Mouse (Mus musculus) hindbrain, embryonic 11.5 days (tissue): ENCODE measurements around the gene 1700019A02Rik. TPM values are rescaled to one million over a fixed set of nuclear protein-coding genes. Genes with fewer than 3 reads are reported as not detected.

Experiments
- ATAC-seq: fragments of 200-750 bp; cut with Nextera tagmentation; 2 replicates; pipeline ENCODE4 v1.8.0; 2017; ENCODE audit warnings: mild to moderate bottlenecking, moderate TSS enrichment, moderate library complexity; ENCODE audit not compliant: low FRiP score
- DNase-seq: peaks from one replicate; pipeline ENCODE4 v3.0.0-alpha.2; 2015; ENCODE audit warnings: low spot score
- H3K27ac ChIP-seq: fragments of 300-500 bp; sonication (generic); 2 replicates; pipeline ENCODE4 v1.5.1; 2014; ENCODE audit warnings: mild to moderate bottlenecking, low read depth, low read length
- H3K27me3 ChIP-seq: fragments of 300-500 bp; sonication (generic); 2 replicates; pipeline ENCODE4 v1.6.1; 2014; ENCODE audit warnings: mild to moderate bottlenecking, low read length, moderate library complexity, mixed read lengths; ENCODE audit not compliant: control insufficient read depth, insufficient read depth
- H3K36me3 ChIP-seq: fragments of 300-500 bp; sonication (generic); 2 replicates; pipeline ENCODE4 v1.6.1; 2014; ENCODE audit warnings: mild to moderate bottlenecking, low read length, moderate library complexity, mixed read lengths; ENCODE audit not compliant: control insufficient read depth, insufficient read depth
- H3K4me1 ChIP-seq: fragments of 300-500 bp; sonication (generic); replicated peaks from 2 replicates; pipeline ENCODE4 v1.6.1; 2014; ENCODE audit warnings: low read length, mixed read lengths; ENCODE audit not compliant: control insufficient read depth, insufficient read depth
- H3K4me2 ChIP-seq: fragments of 300-500 bp; sonication (generic); replicated peaks from 2 replicates; pipeline ENCODE4 v1.6.1; 2014; ENCODE audit warnings: mild to moderate bottlenecking, low read depth, low read length
- H3K4me3 ChIP-seq: fragments of 300-500 bp; sonication (generic); 2 replicates; pipeline ENCODE4 v1.5.1; 2014; ENCODE audit warnings: low read depth, low read length
- H3K9ac ChIP-seq: fragments of 300-500 bp; sonication (generic); 2 replicates; pipeline ENCODE4 v1.6.1; 2014; ENCODE audit warnings: low read depth, low read length
- H3K9me3 ChIP-seq: fragments of 300-500 bp; sonication (generic); 2 replicates; pipeline ENCODE4 v1.6.1; 2016; ENCODE audit warnings: low read length; ENCODE audit not compliant: control insufficient read depth
- WGBS: fragments of 180-500 bp; shearing (Covaris S2); extraction: QIAGEN DNeasy Blood & Tissue Kit; methylation state at CpG from one replicate; pipeline ENCODE4 v1.1.7; 2014; 5-methylcytosine and 5-hydroxymethylcytosine counted together
- polyA plus RNA-seq: library from polyadenylated mRNA; unstranded; fragments of >200 nt; fragmentation: Nextera tagmentation; extraction: Ambion mirVana; gene quantifications from 2 replicates; pipeline ENCODE4 v1.2.1, GENCODE M21; 2014

The 1700019A02Rik gene
- not detected in 2 replicates for polyA plus RNA-seq

DNA sequence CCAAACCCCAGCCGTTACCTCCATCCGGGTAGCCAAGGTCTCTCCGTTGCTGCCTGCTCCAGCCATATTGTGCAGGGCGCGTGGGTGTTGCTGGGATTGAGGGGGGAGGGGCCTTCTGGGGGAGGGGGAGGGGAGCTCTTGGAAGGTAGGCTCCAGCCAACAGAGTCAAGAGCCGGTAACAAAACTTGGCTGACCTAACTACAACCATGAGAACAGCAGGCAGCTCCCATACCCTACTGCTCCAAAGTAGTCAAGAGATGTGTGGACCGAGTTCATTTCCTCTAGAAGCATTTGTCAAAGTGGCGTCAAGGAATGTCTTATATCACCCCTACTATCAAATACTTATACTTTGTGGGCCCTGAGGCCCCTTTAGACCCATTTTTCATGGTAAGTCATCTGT is at the start of gene 1700019A02Rik:
Gene 1700019A02Rik, minus strand, starts transcription at position 101 of the 400 bp plus-strand sequence.
- H3K9ac ChIP-seq = no peak within 1 kb of the TSS
- H3K4me1 ChIP-seq = no peaks in the 10 kb centered on the region
- no peaks in the 10 kb centered on the region for H3K27me3 ChIP-seq
- DNase-seq (no peak), ATAC-seq (no peak)
- H3K9me3 ChIP-seq = no peaks in the 10 kb centered on the region
- H3K4me3 ChIP-seq = no peak within 1 kb of the TSS
- WGBS = 94% methylated on average over 8 of the region's 8 CpGs
- no peak within 1 kb of the TSS for H3K27ac ChIP-seq
- no peaks in the 10 kb centered on the region for H3K36me3 ChIP-seq
- H3K4me2 ChIP-seq = no peak within 1 kb of the TSS

DNA sequence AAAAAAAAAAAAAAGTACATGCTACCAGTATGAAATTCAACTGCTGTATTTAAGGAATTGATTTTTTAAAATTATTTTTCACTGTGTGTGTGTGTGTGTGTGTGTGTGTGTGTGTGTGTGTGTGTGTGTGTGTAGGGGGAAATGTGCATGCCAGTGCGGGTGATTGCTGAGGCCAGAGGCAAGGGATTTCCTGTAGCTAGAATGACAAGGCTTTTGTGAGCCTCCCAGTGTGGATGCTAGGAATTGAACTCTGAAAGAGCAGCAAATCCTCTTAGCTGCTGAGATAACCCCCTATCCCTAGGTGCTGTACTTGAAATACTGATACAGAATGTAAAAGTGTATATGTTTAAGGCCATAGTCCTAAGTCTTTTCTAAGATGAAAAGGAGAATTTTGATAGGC is 38.6 kb upstream of the 1700019A02Rik start:
- Histone ChIP-seq H3K27ac (no peak overlapping the region), H3K27me3 (no peaks in the 10 kb centered on the region), H3K9ac (no peak overlapping the region), H3K9me3 (no peaks in the 10 kb centered on the region), H3K36me3 (no peaks in the 10 kb centered on the region), H3K4me1 (no peaks in the 10 kb centered on the region), H3K4me2 (no peak overlapping the region), H3K4me3 (no peak overlapping the region)
- 57% methylated on average over 1 of the region's 1 CpGs for WGBS
- no peak for DNase-seq
- no peak for ATAC-seq

DNA sequence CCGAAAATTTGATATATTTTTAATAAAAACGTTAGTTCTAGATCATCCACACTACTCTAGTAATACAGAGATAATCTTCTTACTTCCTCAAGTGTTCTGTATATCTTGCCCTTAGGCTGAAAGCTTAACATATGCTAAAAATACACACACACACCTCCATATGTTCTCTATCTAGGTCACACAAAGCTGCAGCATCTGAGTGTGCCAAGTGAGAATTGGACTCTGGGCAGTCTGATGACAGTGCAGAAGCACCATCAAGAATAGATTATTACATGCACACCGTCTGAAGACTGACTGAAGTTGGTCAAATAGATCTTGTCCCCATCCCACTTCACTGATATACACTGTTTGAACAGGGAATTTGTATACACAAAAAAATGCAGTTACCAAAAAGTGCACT is 38.2 kb upstream of the 1700019A02Rik start:
- Histone ChIP-seq H3K4me1 (no peaks in the 10 kb centered on the region), H3K36me3 (no peaks in the 10 kb centered on the region), H3K9ac (no peak overlapping the region), H3K4me2 (no peak overlapping the region), H3K4me3 (no peak overlapping the region), H3K27me3 (no peaks in the 10 kb centered on the region), H3K27ac (no peak overlapping the region), H3K9me3 (no peaks in the 10 kb centered on the region)
- DNase-seq = no peak
- 93% methylated on average over 3 of the region's 3 CpGs for WGBS
- ATAC-seq = no peak

DNA sequence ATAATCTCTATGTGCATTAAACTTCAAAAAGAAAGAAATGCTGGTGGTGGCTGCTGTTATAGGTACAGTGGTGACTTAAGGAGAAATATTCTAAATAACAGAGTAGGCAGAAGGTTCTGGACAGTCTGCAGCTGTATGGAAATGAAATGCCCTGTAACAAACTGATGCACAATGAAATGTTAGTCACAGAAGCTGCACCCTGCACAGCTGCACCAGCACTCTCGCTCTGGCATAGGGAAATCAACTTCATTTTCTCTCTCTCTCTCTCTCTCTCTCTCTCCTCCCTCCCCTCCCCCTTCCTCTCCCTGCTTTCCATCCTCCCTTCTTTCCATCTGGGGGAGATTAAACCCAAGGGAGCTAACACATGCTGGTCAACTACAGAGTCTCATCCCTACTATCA is 37.3 kb upstream of the 1700019A02Rik start:
- DNase-seq (no peak), ATAC-seq (no peak)
- no peak overlapping the region for H3K4me3 ChIP-seq
- no peaks in the 10 kb centered on the region for H3K27me3 ChIP-seq
- no peak overlapping the region for H3K9ac ChIP-seq
- no peaks in the 10 kb centered on the region for H3K36me3 ChIP-seq
- H3K9me3 ChIP-seq = no peaks in the 10 kb centered on the region
- no peaks in the 10 kb centered on the region for H3K4me1 ChIP-seq
- H3K27ac ChIP-seq = no peak overlapping the region
- no peak overlapping the region for H3K4me2 ChIP-seq
- WGBS = 56% methylated on average over 1 of the region's 1 CpGs

DNA sequence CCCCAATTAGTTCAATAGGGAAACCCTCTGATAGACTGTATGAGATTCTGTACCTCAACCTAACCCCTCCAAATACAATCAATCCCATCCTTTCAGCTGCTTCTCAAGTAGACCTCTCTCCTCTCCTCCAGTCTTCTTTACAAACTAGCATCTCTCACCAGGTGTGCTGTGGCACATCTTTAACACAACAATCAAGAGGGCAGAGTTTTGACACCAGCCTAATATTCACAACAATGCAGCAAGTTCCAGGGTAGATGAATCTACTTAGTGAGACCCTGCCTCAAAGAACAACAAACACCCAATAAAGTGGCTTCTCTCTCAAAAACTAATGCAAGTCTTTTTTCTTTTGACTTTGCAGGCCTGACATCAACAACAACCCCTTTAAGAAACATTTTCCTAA is 22.7 kb upstream of the 1700019A02Rik start:
- no peaks in the 10 kb centered on the region for H3K27me3 ChIP-seq
- no peak overlapping the region for H3K9ac ChIP-seq
- no peak overlapping the region for H3K4me3 ChIP-seq
- ATAC-seq = no peak
- no peak for DNase-seq
- H3K36me3 ChIP-seq = no peaks in the 10 kb centered on the region
- H3K4me2 ChIP-seq = no peak overlapping the region
- no peaks in the 10 kb centered on the region for H3K9me3 ChIP-seq
- no peak overlapping the region for H3K27ac ChIP-seq
- H3K4me1 ChIP-seq = no peaks in the 10 kb centered on the region

DNA sequence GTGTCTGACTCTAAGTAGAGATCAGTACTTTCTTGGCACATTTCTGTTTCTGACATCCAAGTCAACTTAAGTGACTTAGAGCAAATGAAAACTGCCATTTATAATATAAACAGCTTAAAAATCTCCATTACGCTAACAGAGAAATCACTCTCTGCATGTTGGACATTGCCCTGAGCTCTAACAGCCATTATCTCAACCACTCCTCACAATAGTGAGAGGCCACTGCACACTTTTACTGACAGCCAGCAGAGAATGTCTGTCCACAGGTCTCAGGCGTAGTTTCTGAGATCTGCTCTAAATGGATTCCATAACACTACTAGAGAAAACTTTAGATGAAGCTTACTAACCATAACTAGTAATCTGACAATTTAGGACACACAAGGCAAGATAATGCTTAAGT is 16.5 kb upstream of the 1700019A02Rik start:
- Histone ChIP-seq H3K4me1 (no peaks in the 10 kb centered on the region), H3K27me3 (no peaks in the 10 kb centered on the region), H3K4me3 (no peak overlapping the region), H3K27ac (no peak overlapping the region), H3K4me2 (no peak overlapping the region), H3K9ac (no peak overlapping the region), H3K9me3 (no peaks in the 10 kb centered on the region), H3K36me3 (no peaks in the 10 kb centered on the region)
- DNase-seq = no peak
- 95% methylated on average over 2 of the region's 2 CpGs for WGBS
- no peak for ATAC-seq

DNA sequence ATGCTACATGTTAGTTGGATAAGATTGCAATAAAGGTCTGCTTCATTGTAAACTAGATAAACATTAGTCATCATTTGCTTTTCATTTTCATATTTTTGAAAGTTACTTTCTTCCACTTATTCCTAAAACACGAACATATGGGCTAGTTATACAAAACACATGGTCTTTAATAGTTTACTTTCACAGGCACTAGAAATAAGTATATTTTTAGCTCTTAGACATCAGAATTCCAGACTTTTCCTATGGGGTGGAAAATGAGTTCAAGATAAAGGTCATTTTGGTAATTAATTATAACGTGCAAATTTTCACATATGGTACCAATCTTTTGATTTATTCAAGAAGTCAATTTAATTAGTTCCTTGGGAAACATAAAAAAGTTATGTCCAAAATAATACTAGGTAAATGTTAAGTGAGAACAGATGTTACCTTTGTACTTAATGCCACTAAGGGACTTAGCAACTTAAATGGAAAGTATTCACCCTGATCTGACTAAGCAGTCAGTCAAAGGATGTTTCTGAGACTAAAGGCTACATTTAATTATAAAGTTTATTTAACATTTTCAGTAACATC is 14.3 kb upstream of the 1700019A02Rik start:
- DNase-seq = no peak

DNA sequence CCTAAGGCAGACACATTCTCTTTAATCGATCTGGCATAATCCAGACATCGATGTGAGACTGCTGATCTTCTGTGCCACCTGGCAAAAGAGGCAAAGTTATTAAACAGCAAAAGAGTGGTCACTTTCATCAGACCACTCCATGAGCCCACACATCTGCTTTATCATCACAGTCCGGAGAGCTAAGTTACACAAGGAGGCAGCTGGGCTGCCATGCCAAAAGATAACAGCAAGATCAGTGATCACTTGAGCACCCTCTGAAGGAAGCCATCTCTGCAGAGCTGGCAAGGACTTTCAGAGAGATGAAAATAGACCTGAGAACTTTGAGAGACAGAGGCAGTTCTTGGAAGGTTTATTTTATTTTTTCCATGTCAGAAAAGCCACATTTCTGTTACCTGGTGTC is 7.1 kb upstream of the 1700019A02Rik start:
- Histone ChIP-seq H3K4me1 (no peaks in the 10 kb centered on the region), H3K9me3 (no peaks in the 10 kb centered on the region), H3K27ac (no peak overlapping the region), H3K4me3 (no peak overlapping the region), H3K9ac (no peak overlapping the region), H3K4me2 (no peak overlapping the region), H3K27me3 (no peaks in the 10 kb centered on the region), H3K36me3 (no peaks in the 10 kb centered on the region)
- no peak for DNase-seq
- WGBS = 93% methylated on average over 3 of the region's 3 CpGs
- ATAC-seq = no peak

More for the DNA sequence above, 14.3 kb upstream of the 1700019A02Rik start:
- no peak overlapping the region for H3K4me3 ChIP-seq
- 79% methylated on average over 2 of the region's 2 CpGs for WGBS
- H3K36me3 ChIP-seq = no peaks in the 10 kb centered on the region
- H3K27ac ChIP-seq = no peak overlapping the region
- no peak for ATAC-seq
- H3K4me1 ChIP-seq = no peaks in the 10 kb centered on the region
- H3K9ac ChIP-seq = no peak overlapping the region
- no peaks in the 10 kb centered on the region for H3K9me3 ChIP-seq
- no peaks in the 10 kb centered on the region for H3K27me3 ChIP-seq
- H3K4me2 ChIP-seq = no peak overlapping the region

DNA sequence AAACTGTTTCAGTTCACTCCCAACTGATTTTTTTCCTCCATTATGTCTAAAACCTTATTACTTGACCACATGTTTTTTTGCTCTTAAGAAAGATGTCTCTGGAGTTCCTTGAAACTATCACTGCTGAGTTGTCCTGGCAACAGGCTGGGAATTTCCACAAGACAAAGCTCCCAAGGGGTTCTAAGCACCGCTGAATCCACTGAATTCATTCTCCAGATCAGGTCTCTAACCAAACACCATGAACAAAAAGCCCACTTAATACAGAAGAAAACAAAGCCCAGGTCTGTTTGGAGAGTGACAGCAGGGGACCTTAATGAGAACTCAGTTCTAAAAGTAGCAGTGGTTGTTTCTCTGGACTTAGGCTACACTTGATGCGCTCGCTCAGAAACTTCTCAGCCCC is 3.8 kb upstream of the 1700019A02Rik start:
- no peak overlapping the region for H3K4me2 ChIP-seq
- WGBS = 58% methylated on average over 3 of the region's 3 CpGs
- DNase-seq (no peak), ATAC-seq (no peak)
- H3K36me3 ChIP-seq = no peaks in the 10 kb centered on the region
- H3K4me3 ChIP-seq = no peak overlapping the region
- no peaks in the 10 kb centered on the region for H3K9me3 ChIP-seq
- no peaks in the 10 kb centered on the region for H3K4me1 ChIP-seq
- no peak overlapping the region for H3K27ac ChIP-seq
- H3K27me3 ChIP-seq = no peaks in the 10 kb centered on the region
- H3K9ac ChIP-seq = no peak overlapping the region
